Mouse (Mus musculus): ENCODE measurements at regions not wholly inside any gene's neighbourhood (a gene's known extent, or its start where the extent isn't known, plus 50 kb on each side); places are given as distances from the start of the nearest gene placed in this dataset.

DNA sequence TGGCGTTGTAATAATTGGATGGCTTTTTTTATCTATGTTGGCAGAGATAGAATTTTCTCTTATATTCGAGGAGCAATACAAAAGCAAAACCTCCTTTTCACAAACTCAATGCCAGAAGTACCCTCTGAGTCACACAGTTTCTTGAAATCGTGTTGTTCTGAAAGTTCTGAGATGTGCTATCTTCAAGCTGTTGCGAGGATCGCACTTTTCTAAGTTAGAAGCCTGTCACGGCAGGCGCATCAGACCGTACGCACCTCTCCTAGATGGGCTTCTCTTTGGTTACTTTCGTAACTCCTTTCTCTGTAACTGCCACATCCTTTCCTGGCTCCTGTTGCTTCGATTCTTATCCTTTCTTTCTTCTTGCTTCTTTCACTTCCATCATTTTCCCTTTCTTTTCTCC lies 271.2 kb upstream of the Arrdc3 start:
- TF ChIP-seq ZC3H11A (IDR thresholded peaks at IDR 0.05; ENCODE audit: borderline replicate concordance, low read depth, low read length) = no peak
- TF ChIP-seq CHD2 (IDR thresholded peaks at IDR 0.05; ENCODE audit: low read depth, low read length) = no peak
- no peak for TF ChIP-seq ZNF384 (IDR thresholded peaks at IDR 0.05; ENCODE audit: low read depth, low read length)

Data from ES-E14 (cell line).